Mouse (Mus musculus): ENCODE data around the gene Prr5l.

DNA sequence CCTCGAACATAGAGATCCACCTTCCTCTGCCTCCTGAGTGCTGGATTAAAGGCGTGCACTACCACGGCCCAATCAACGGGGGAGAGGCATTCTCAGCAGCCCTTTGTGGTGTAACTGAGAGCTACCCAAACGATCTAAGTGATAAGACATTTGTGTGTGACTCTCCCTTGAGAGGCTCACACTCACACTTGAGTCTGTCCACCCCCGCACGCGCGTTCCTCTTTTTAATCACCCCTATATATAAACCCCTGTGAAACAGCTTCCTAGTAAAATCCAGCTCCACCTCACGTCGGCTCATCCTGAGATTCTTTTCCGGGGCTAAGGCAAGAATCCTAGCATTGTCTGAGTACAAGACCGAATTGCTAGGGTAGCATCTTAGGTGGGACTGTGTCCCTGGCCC lies 25.9 kb upstream of the Prr5l start:
- TF ChIP-seq TAL1 (IDR thresholded peaks at IDR 0.05; ENCODE audit: low read length) (no peak), GATA1 (IDR thresholded peaks at IDR 0.05; ENCODE audit: low read length) (no peak)
